Mouse (Mus musculus): Measurements from ENCODE around the gene Vmn1r178. TPM values are rescaled to one million over a fixed set of nuclear protein-coding genes. Genes with fewer than 3 reads are reported as not detected.
"Not testable (repeated sequence)": the region's sequence is repeated elsewhere in the genome, so short reads cannot be mapped to it uniquely, and the experiment has no call there.

Gene Vmn1r178
- not detected in 2 replicates for polyA plus RNA-seq (2016; fragmentation: Nextera tagmentation; extraction: Ambion mirVana)

DNA sequence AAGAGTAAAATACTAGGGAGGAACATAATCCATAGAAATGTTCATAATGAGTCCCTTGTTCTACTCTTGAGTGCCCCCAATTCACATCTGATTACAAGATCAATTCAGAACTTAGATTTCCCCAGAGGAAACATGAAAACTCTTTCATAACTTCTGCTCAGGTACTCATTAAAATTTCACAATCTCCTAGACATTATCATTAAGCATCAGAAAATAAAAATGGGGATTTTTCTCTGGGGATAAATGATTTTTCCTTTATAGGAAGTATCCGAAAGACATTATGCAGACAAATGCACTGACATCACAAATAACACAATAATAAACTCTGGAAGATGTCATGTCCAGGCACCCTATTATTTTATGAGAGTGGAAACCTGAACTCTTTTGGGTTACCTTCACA is at the start of gene Vmn1r178:
Gene Vmn1r178 (plus strand): TSS at position 301 of the 400 bp plus-strand sequence.
- DNase-seq (ENCODE audit: extremely low spot score, low spot score), result no peak
- H3K9me3 ChIP-seq, result peaks cover 69% of the 10 kb centered on the region
- H3K4me3 ChIP-seq, result no peak within 1 kb of the TSS
- H3K27me3 ChIP-seq (ENCODE audit: poor library complexity, severe bottlenecking), result no peaks in the 10 kb centered on the region
- H3K36me3 ChIP-seq (replicated peaks), result no peaks in the 10 kb centered on the region
- H3K4me1 ChIP-seq, result no peaks in the 10 kb centered on the region
- H3K27ac ChIP-seq, result no peak within 1 kb of the TSS
- WGBS, result 82% methylated on average over 1 of the region's 1 CpGs

DNA sequence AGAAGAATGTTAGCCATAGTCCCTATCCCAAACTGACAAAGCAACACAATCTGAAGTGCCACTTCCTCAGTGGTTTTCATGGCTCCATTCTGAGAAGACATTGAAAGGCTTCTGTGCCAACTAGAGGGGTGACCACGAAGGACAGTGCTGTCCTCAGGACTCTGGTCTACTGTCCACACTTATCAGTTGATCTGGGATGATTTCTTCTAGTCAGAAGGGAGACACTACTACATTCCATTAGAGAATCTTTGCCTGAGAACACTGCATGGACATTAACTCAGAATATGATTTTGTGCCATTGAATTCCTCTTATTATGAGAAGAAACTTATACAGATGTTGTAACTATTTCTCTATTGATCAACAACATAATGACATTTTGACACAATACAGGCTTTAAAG is 25.5 kb upstream of the Vmn1r178 start, which contains the start of gene Vmn1r177:
Gene Vmn1r177 (minus strand): TSS at position 101 of the 400 bp plus-strand sequence.
- WGBS, result 29% methylated on average over 1 of the region's 1 CpGs
- H3K27ac ChIP-seq, H3K4me3 ChIP-seq: not testable (repeated sequence)

DNA sequence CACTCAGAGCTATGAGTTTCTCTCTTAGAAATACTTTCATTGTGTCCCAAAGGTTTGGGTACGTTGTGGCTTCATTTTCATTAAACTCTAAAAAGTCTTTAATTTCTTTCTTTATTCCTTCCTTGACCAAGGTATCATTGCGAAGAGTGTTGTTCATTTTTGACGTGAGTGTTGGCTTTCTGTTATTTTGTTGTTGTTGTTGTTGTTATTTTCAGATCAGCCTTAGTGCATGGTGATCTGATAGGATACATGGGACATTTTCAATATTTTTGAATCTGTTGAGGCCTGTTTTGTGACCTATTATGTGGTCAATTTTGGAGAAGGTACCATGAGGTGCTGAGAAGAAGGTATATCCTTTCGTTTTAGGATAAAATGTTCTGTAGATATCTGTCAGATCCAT is 14.9 kb upstream of the Vmn1r178 start:
- H3K4me1 ChIP-seq; H3K27ac ChIP-seq; H3K27me3 ChIP-seq (ENCODE audit: poor library complexity, severe bottlenecking); H3K4me3 ChIP-seq; H3K36me3 ChIP-seq (replicated peaks); DNase-seq (ENCODE audit: extremely low spot score, low spot score): not testable (repeated sequence)
- H3K9me3 ChIP-seq, result peaks cover 24% of the 10 kb centered on the region; the same call in 1 of the 2 replicates
- 69% methylated on average over 4 of the region's 4 CpGs for WGBS

More for the DNA sequence above, 25.5 kb upstream of the Vmn1r178 start, which contains the start of gene Vmn1r177:
- peaks cover 25% of the 10 kb centered on the region for H3K9me3 ChIP-seq
- not testable (repeated sequence) for DNase-seq (ENCODE audit: extremely low spot score, low spot score); H3K36me3 ChIP-seq (replicated peaks); H3K27me3 ChIP-seq (ENCODE audit: poor library complexity, severe bottlenecking); H3K4me1 ChIP-seq

DNA sequence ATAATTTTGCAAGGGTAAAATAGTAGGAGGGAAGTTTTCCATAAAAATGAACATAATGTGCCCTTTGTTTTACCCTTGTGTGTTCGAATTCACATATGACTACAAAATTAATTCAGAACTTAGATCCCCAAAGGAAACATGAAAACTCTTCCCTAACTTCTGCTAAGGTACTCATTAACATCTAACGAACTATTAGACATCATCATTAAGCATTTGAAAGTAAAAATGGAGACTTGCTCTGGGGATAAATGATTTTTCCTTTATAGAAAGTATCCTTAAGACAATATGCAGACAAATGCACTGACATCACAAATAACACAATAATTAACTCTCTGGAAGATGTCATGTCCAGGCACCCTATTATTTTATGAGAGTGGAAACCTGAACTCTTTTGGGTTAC is 34.9 kb downstream of the Vmn1r178 start, which contains the start of gene Vmn1r179:
Gene Vmn1r179 (plus strand): TSS at position 301 of the 400 bp plus-strand sequence.
- no peak for DNase-seq (ENCODE audit: extremely low spot score, low spot score)
- H3K27me3 ChIP-seq (ENCODE audit: poor library complexity, severe bottlenecking), result no peaks in the 10 kb centered on the region
- H3K4me3 ChIP-seq, result no peak within 1 kb of the TSS
- peaks cover 62% of the 10 kb centered on the region for H3K9me3 ChIP-seq
- no peaks in the 10 kb centered on the region for H3K4me1 ChIP-seq
- H3K27ac ChIP-seq, result no peak within 1 kb of the TSS
- no peaks in the 10 kb centered on the region for H3K36me3 ChIP-seq (replicated peaks)
- 69% methylated on average over 2 of the region's 2 CpGs for WGBS

Other genes with a start within 250 kb of the Vmn1r178 start
- not detected in 2 replicates for gene Vmn1r172, start 233.7 kb upstream of the Vmn1r178 start, polyA plus RNA-seq (2016; fragmentation: Nextera tagmentation; extraction: Ambion mirVana)
- not detected in 2 replicates for gene Vmn1r173, start 191.3 kb upstream of the Vmn1r178 start, polyA plus RNA-seq (2016; fragmentation: Nextera tagmentation; extraction: Ambion mirVana)
- not detected in 2 replicates for gene Vmn1r174, start 139.7 kb upstream of the Vmn1r178 start, polyA plus RNA-seq (2016; fragmentation: Nextera tagmentation; extraction: Ambion mirVana)
- not detected in 2 replicates for gene Vmn1r175, start 81.4 kb upstream of the Vmn1r178 start, polyA plus RNA-seq (2016; fragmentation: Nextera tagmentation; extraction: Ambion mirVana)
- gene Vmn1r176, start 54.6 kb upstream of the Vmn1r178 start, polyA plus RNA-seq (2016; fragmentation: Nextera tagmentation; extraction: Ambion mirVana), result not detected in 2 replicates
- gene Vmn1r177, start 25.6 kb upstream of the Vmn1r178 start, polyA plus RNA-seq (2016; fragmentation: Nextera tagmentation; extraction: Ambion mirVana), result not detected in 2 replicates
- not detected in 2 replicates for gene Vmn1r179, start 35.0 kb downstream of the Vmn1r178 start, polyA plus RNA-seq (2016; fragmentation: Nextera tagmentation; extraction: Ambion mirVana)
- gene Vmn1r180, start 58.6 kb downstream of the Vmn1r178 start, polyA plus RNA-seq (2016; fragmentation: Nextera tagmentation; extraction: Ambion mirVana), result not detected in 2 replicates
- not detected in 2 replicates for gene Vmn1r181, start 82.6 kb downstream of the Vmn1r178 start, polyA plus RNA-seq (2016; fragmentation: Nextera tagmentation; extraction: Ambion mirVana)
- gene V1rd19, start 109.7 kb downstream of the Vmn1r178 start, polyA plus RNA-seq (2016; fragmentation: Nextera tagmentation; extraction: Ambion mirVana), result not detected in 2 replicates
- gene Vmn1r183, start 161.2 kb downstream of the Vmn1r178 start, polyA plus RNA-seq (2016; fragmentation: Nextera tagmentation; extraction: Ambion mirVana), result not detected in 2 replicates
- gene Zfp180, start 189.9 kb downstream of the Vmn1r178 start, polyA plus RNA-seq (2016; fragmentation: Nextera tagmentation; extraction: Ambion mirVana), result 27.9 and 28.4 TPM in 2 replicates
- gene Zfp112, start 220.3 kb downstream of the Vmn1r178 start, polyA plus RNA-seq (2016; fragmentation: Nextera tagmentation; extraction: Ambion mirVana), result 3.3 and 4.0 TPM in 2 replicates
- 12.3 and 13.1 TPM in 2 replicates for gene Zfp235, start 242.2 kb downstream of the Vmn1r178 start, polyA plus RNA-seq (2016; fragmentation: Nextera tagmentation; extraction: Ambion mirVana)